Comparison of ENCODE assay signal across 23 mouse cellular contexts in genomic region chr7:87834669-87835068, GRCm38 (mm10).
DNase-seq lines count a peak whose midpoint lies in the region; ATAC-seq and TF ChIP-seq lines count a peak whose summit lies in the region.
"Had no signal": no experiment of that assay in that cellular context is flagged by ENCODE, and none has a peak within 500 bp of the region (broad histone marks: within the 10 kb centered on the region; RNA-seq: fewer than 3 reads in every experiment).

No protein-coding gene starts in this region.

- 63% methylated on average over 4 of the region's 4 CpGs for WGBS in hindbrain, embryonic 16.5 days
- 86% methylated on average over 4 of the region's 4 CpGs for WGBS in hindbrain, embryonic 10.5 days
- 59% methylated on average over 4 of the region's 4 CpGs for WGBS in neural tube, embryonic 13.5 days
- 82% methylated on average over 4 of the region's 4 CpGs for WGBS in kidney, embryonic 14.5 days

- no peak for TF ChIP-seq CTCF in brain, embryonic 14.5 days (IDR thresholded peaks at IDR 0.05; ENCODE audit: borderline replicate concordance, extremely low read depth, insufficient read depth, insufficient read length)

- no peak overlapping the region for H3K4me2 ChIP-seq in hindbrain, embryonic 16.5 days (ENCODE audit: low read length)
- no peak overlapping the region for H3K4me2 ChIP-seq in neural tube, embryonic 13.5 days
- no peak overlapping the region for H3K4me2 ChIP-seq in kidney, embryonic 14.5 days (replicated peaks; ENCODE audit: low read depth, low read length)
- H3K4me2 ChIP-seq: embryonic facial prominence, embryonic 12.5 days; embryonic facial prominence, embryonic 15.5 days; forebrain, embryonic 15.5 days; heart, embryonic 11.5 days had no signal

- H3K4me1 ChIP-seq in hindbrain, embryonic 16.5 days (ENCODE audit: control insufficient read depth, insufficient read depth, low read depth, low read length): no peaks in the 10 kb centered on the region
- H3K4me1 ChIP-seq in hindbrain, embryonic 10.5 days (replicated peaks): no peaks in the 10 kb centered on the region
- H3K4me1 ChIP-seq in neural tube, embryonic 13.5 days (replicated peaks): no peaks in the 10 kb centered on the region
- H3K4me1 ChIP-seq in kidney, embryonic 14.5 days (ENCODE audit: control insufficient read depth, insufficient read depth, low read length): no peaks in the 10 kb centered on the region
- H3K4me1 ChIP-seq: embryonic facial prominence, embryonic 12.5 days; embryonic facial prominence, embryonic 15.5 days; forebrain, embryonic 15.5 days had no signal

- no peaks in the 10 kb centered on the region for H3K27me3 ChIP-seq in hindbrain, embryonic 16.5 days (replicated peaks; ENCODE audit: control insufficient read depth, insufficient read depth, low read length)
- H3K27me3 ChIP-seq in hindbrain, embryonic 10.5 days (ENCODE audit: insufficient read depth, poor library complexity, severe bottlenecking): no peaks in the 10 kb centered on the region
- H3K27me3 ChIP-seq in neural tube, embryonic 13.5 days: no peaks in the 10 kb centered on the region
- H3K27me3 ChIP-seq in kidney, embryonic 14.5 days (ENCODE audit: control insufficient read depth, insufficient read depth, low read length): no peaks in the 10 kb centered on the region
- H3K27me3 ChIP-seq: embryonic facial prominence, embryonic 12.5 days; embryonic facial prominence, embryonic 15.5 days; forebrain, embryonic 15.5 days had no signal

- ATAC-seq in hindbrain, embryonic 16.5 days: peak; percentile 54; the same call in 1 of the 2 replicates
- ATAC-seq in neural tube, embryonic 13.5 days (ENCODE audit: low read depth): peak; percentile 71
- no peak for ATAC-seq in kidney, embryonic 14.5 days (ENCODE audit: low FRiP score, low TSS enrichment)
- ATAC-seq: activated CD4-positive, CD25-positive, alpha-beta regulatory T cell, adult 4 months; CD4-positive, CD25-positive, alpha-beta regulatory T cell, adult 4 months; forebrain, embryonic 15.5 days; intestine, postnatal 0 days had no signal

- no peaks in the 10 kb centered on the region for H3K9me3 ChIP-seq in hindbrain, embryonic 16.5 days (ENCODE audit: control insufficient read depth, low read length)
- no peaks in the 10 kb centered on the region for H3K9me3 ChIP-seq in hindbrain, embryonic 10.5 days
- H3K9me3 ChIP-seq in neural tube, embryonic 13.5 days: no peaks in the 10 kb centered on the region
- H3K9me3 ChIP-seq in kidney, embryonic 14.5 days (ENCODE audit: control insufficient read depth, low read length): no peaks in the 10 kb centered on the region
- H3K9me3 ChIP-seq: embryonic facial prominence, embryonic 12.5 days; embryonic facial prominence, embryonic 15.5 days; forebrain, embryonic 15.5 days had no signal

- H3K27ac ChIP-seq in hindbrain, embryonic 16.5 days (ENCODE audit: low read depth, low read length): no peak overlapping the region
- no peak overlapping the region for H3K27ac ChIP-seq in hindbrain, embryonic 10.5 days
- H3K27ac ChIP-seq in neural tube, embryonic 13.5 days (replicated peaks): no peak overlapping the region
- no peak overlapping the region for H3K27ac ChIP-seq in kidney, embryonic 14.5 days (ENCODE audit: low read depth, low read length)
- H3K27ac ChIP-seq: embryonic facial prominence, embryonic 12.5 days; embryonic facial prominence, embryonic 15.5 days; forebrain, embryonic 15.5 days; gastrocnemius, adult 2 months had no signal

- TF ChIP-seq POLR2A in brain, embryonic 14.5 days (IDR thresholded peaks at IDR 0.05; ENCODE audit: borderline replicate concordance, extremely low read depth, insufficient read depth, insufficient read length, poor library complexity, severe bottlenecking): no peak

- H3K9ac ChIP-seq in hindbrain, embryonic 16.5 days (ENCODE audit: low read depth, low read length): no peak overlapping the region
- H3K9ac ChIP-seq in neural tube, embryonic 13.5 days: no peak overlapping the region
- no peak overlapping the region for H3K9ac ChIP-seq in kidney, embryonic 14.5 days (ENCODE audit: low read depth, low read length)
- H3K9ac ChIP-seq: embryonic facial prominence, embryonic 12.5 days; embryonic facial prominence, embryonic 15.5 days; forebrain, embryonic 15.5 days had no signal

- H3K4me3 ChIP-seq in hindbrain, embryonic 16.5 days (ENCODE audit: low read length): no peak overlapping the region
- H3K4me3 ChIP-seq in hindbrain, embryonic 10.5 days: no peak overlapping the region
- no peak overlapping the region for H3K4me3 ChIP-seq in neural tube, embryonic 13.5 days
- no peak overlapping the region for H3K4me3 ChIP-seq in kidney, embryonic 14.5 days (ENCODE audit: low read length)
- H3K4me3 ChIP-seq: embryonic facial prominence, embryonic 12.5 days; embryonic facial prominence, embryonic 15.5 days; forebrain, embryonic 15.5 days; gastrocnemius, adult 2 months had no signal

- DNase-seq in hindbrain, embryonic 10.5 days (ENCODE audit: low spot score): no peak
- no peak for DNase-seq in neural tube, embryonic 10.5 days (ENCODE audit: extremely low spot score, low spot score)
- peak; percentile 15 for DNase-seq in brain, embryonic 14.5 days (ENCODE audit: low read depth)
- DNase-seq in frontal cortex, postnatal 14 days (ENCODE audit: low spot score in 2 of 2): no peak
- DNase-seq: adrenal gland, adult 8-10 months; adrenal gland, postnatal 25 days; cerebellum, adult 11 months; cerebellum, adult 2 months; cerebellum, adult 9-11 months; cerebellum, postnatal 25 days; gastrocnemius, adult 2 months; gastrocnemius, postnatal 14 days; heart, adult 11 months had no signal

- H3K36me3 ChIP-seq in hindbrain, embryonic 16.5 days (ENCODE audit: control insufficient read depth, insufficient read depth, low read length): no peaks in the 10 kb centered on the region
- no peaks in the 10 kb centered on the region for H3K36me3 ChIP-seq in hindbrain, embryonic 10.5 days
- no peaks in the 10 kb centered on the region for H3K36me3 ChIP-seq in neural tube, embryonic 13.5 days
- no peaks in the 10 kb centered on the region for H3K36me3 ChIP-seq in kidney, embryonic 14.5 days (ENCODE audit: control insufficient read depth, insufficient read depth, low read length)
- H3K36me3 ChIP-seq: embryonic facial prominence, embryonic 12.5 days; embryonic facial prominence, embryonic 15.5 days; forebrain, embryonic 15.5 days had no signal
